Mouse (Mus musculus) gastrocnemius, adult 18-20 months (tissue): ENCODE measurements around the gene Prr22. TPM values are rescaled to one million over a fixed set of nuclear protein-coding genes. Genes with fewer than 3 reads are reported as not detected.

Experiments used
- DNase-seq: peaks from one replicate; pipeline ENCODE4 v3.0.0; 2021; ENCODE audit warnings: low spot score
- total RNA-seq, 2 experiments: library from RNA; stranded (reverse); gene quantifications; 2 replicates each; pipeline ENCODE4 v1.2.3; 2021

Prr22 gene
- total RNA-seq, 2 experiments from 2014 or later = 0.16 to 0.28 TPM

GRCm38 (mm10) chr17:56804952-56805351, 34.9 kb downstream of the Prr22 start:
- DNase-seq = no peak

GRCm38 (mm10) chr17:56805784-56806183, 35.7 kb downstream of the Prr22 start:
- no peak for DNase-seq

- DNase-seq = peak; percentile 80
Measured at GRCm38 (mm10) chr17:56808518-56808917, 38.5 kb downstream of the Prr22 start.

- peak; percentile 86 for DNase-seq
Measured at GRCm38 (mm10) chr17:56810245-56810644, 40.2 kb downstream of the Prr22 start.

- DNase-seq = peak; percentile 86
Measured at GRCm38 (mm10) chr17:56814316-56815056, 44.4 kb downstream of the Prr22 start.

- no peak for DNase-seq
Measured at GRCm38 (mm10) chr17:56815057-56815345, 45.0 kb downstream of the Prr22 start.

- DNase-seq = peak; percentile 27
Measured at GRCm38 (mm10) chr17:56818067-56818636, 48.1 kb downstream of the Prr22 start.

- DNase-seq = no peak
Measured at GRCm38 (mm10) chr17:56819032-56819545, 49.0 kb downstream of the Prr22 start.

- DNase-seq = no peak
Measured at GRCm38 (mm10) chr17:56819694-56820111, 49.7 kb downstream of the Prr22 start.

Other genes starting within 250 kb of the Prr22 start
- gene Gm20219, start 215.9 kb upstream of the Prr22 start, total RNA-seq = under 1 TPM; 0.28 to 0.84 TPM
- gene Safb2, start 185.7 kb upstream of the Prr22 start, total RNA-seq = 10 to 100 TPM; 28.5 to 30.1 TPM
- gene Safb, start 185.4 kb upstream of the Prr22 start, total RNA-seq = 10 to 100 TPM; 39.2 to 49.7 TPM
- 100 to 1,000 TPM; 137 to 141 TPM for gene 2410015M20Rik, start 160.5 kb upstream of the Prr22 start, total RNA-seq
- gene Rpl36, start 156.8 kb upstream of the Prr22 start, total RNA-seq = 100 to 1,000 TPM; 632 to 662 TPM
- 10 to 100 TPM; 64.9 to 65.8 TPM for gene Lonp1, start 143.4 kb upstream of the Prr22 start, total RNA-seq
- gene Catsperd, start 142.1 kb upstream of the Prr22 start, total RNA-seq = under 1 TPM in 1 of 2 experiments, not detected in 1; 0.16 TPM
- 10 to 100 TPM; 36.1 to 39.6 TPM for gene Ranbp3, start 97.0 kb upstream of the Prr22 start, total RNA-seq
- gene Ndufa11, start 52.5 kb upstream of the Prr22 start, total RNA-seq = 100 to 1,000 TPM; 420 to 445 TPM
- 1 to 10 TPM; 2.0 to 2.1 TPM for gene Vmac, start 52.2 kb upstream of the Prr22 start, total RNA-seq
- 1 to 10 TPM; 2.6 to 3.3 TPM for gene Nrtn, start 12.7 kb upstream of the Prr22 start, total RNA-seq
- 10 to 100 TPM; 14.4 to 14.9 TPM for gene Dus3l, start 5.5 kb upstream of the Prr22 start, total RNA-seq
- 1 to 10 TPM; 2.1 to 3.1 TPM for gene Rfx2, start 60.8 kb downstream of the Prr22 start, total RNA-seq
- not detected for gene Acsbg2, start 104.2 kb downstream of the Prr22 start, total RNA-seq
- not detected for gene 1700061G19Rik, start 105.2 kb downstream of the Prr22 start, total RNA-seq
- gene Mllt1, start 165.2 kb downstream of the Prr22 start, total RNA-seq = 10 to 100 TPM; 22.0 to 22.2 TPM
- not detected for gene Acer1, start 211.9 kb downstream of the Prr22 start, total RNA-seq
- 10 to 100 TPM; 36.9 to 38.3 TPM for gene Clpp, start 220.1 kb downstream of the Prr22 start, total RNA-seq
- 10 to 100 TPM; 26.9 to 27.9 TPM for gene Alkbh7, start 227.1 kb downstream of the Prr22 start, total RNA-seq
- gene Pspn, start 229.8 kb downstream of the Prr22 start, total RNA-seq = not detected
- 10 to 100 TPM; 17.1 to 19.0 TPM for gene Gtf2f1, start 241.0 kb downstream of the Prr22 start, total RNA-seq
- not detected for gene Gm17949, start 241.2 kb downstream of the Prr22 start, total RNA-seq